24 mouse cellular contexts compared by ENCODE assay signal in genomic region chr14:77559792-77560191, GRCm38 (mm10).
A peak's percentile ranks its signal among the peaks of the same experiment; 100 is the strongest.
DNase-seq lines count a peak whose midpoint lies in the region; ATAC-seq lines count a peak whose summit lies in the region.
"Had no signal": no experiment of that assay in that cellular context is flagged by ENCODE, and none has a peak within 500 bp of the region (broad histone marks: within the 10 kb centered on the region; RNA-seq: fewer than 3 reads in every experiment).

No protein-coding gene starts in this region.

- peak overlapping the region; percentile 25; the same call in 1 of the 2 replicates for H3K27ac ChIP-seq in hindbrain, embryonic 13.5 days
- no peak overlapping the region for H3K27ac ChIP-seq in hindbrain, embryonic 11.5 days (ENCODE audit: low read depth, low read length)
- peak overlapping the region; percentile 36; the same call in 1 of the 2 replicates for H3K27ac ChIP-seq in midbrain, embryonic 13.5 days
- H3K27ac ChIP-seq in midbrain, embryonic 15.5 days = no peak overlapping the region
- no peak overlapping the region for H3K27ac ChIP-seq in kidney, embryonic 15.5 days
- H3K27ac ChIP-seq: embryonic facial prominence, embryonic 10.5 days; embryonic facial prominence, embryonic 15.5 days; forebrain, embryonic 13.5 days; liver, embryonic 12.5 days; stomach, embryonic 15.5 days had no signal

- H3K4me2 ChIP-seq in hindbrain, embryonic 13.5 days = no peak overlapping the region
- no peak overlapping the region for H3K4me2 ChIP-seq in hindbrain, embryonic 11.5 days (replicated peaks; ENCODE audit: low read depth, low read length)
- H3K4me2 ChIP-seq in midbrain, embryonic 13.5 days (replicated peaks) = no peak overlapping the region
- no peak overlapping the region for H3K4me2 ChIP-seq in midbrain, embryonic 15.5 days
- H3K4me2 ChIP-seq in kidney, embryonic 15.5 days = no peak overlapping the region
- H3K4me2 ChIP-seq: embryonic facial prominence, embryonic 15.5 days; forebrain, embryonic 13.5 days; liver, embryonic 12.5 days; stomach, embryonic 15.5 days had no signal

- H3K9me3 ChIP-seq in hindbrain, embryonic 13.5 days = no peaks in the 10 kb centered on the region
- no peaks in the 10 kb centered on the region for H3K9me3 ChIP-seq in hindbrain, embryonic 11.5 days (ENCODE audit: control insufficient read depth, low read length)
- no peaks in the 10 kb centered on the region for H3K9me3 ChIP-seq in midbrain, embryonic 13.5 days
- H3K9me3 ChIP-seq in midbrain, embryonic 15.5 days = no peaks in the 10 kb centered on the region
- H3K9me3 ChIP-seq in kidney, embryonic 15.5 days (replicated peaks) = no peaks in the 10 kb centered on the region
- H3K9me3 ChIP-seq: embryonic facial prominence, embryonic 10.5 days; embryonic facial prominence, embryonic 15.5 days; forebrain, embryonic 13.5 days; liver, embryonic 12.5 days; stomach, embryonic 15.5 days had no signal

- H3K9ac ChIP-seq in hindbrain, embryonic 13.5 days = no peak overlapping the region
- no peak overlapping the region for H3K9ac ChIP-seq in hindbrain, embryonic 11.5 days (ENCODE audit: low read depth, low read length)
- H3K9ac ChIP-seq in midbrain, embryonic 13.5 days (replicated peaks) = no peak overlapping the region
- H3K9ac ChIP-seq in midbrain, embryonic 15.5 days = no peak overlapping the region
- H3K9ac ChIP-seq in kidney, embryonic 15.5 days = no peak overlapping the region
- H3K9ac ChIP-seq: embryonic facial prominence, embryonic 15.5 days; forebrain, embryonic 13.5 days; liver, embryonic 12.5 days; liver, postnatal 0 days; stomach, embryonic 15.5 days had no signal

- no peaks in the 10 kb centered on the region for H3K27me3 ChIP-seq in hindbrain, embryonic 13.5 days
- H3K27me3 ChIP-seq in hindbrain, embryonic 11.5 days (ENCODE audit: control insufficient read depth, insufficient read depth, low read length) = no peaks in the 10 kb centered on the region
- no peaks in the 10 kb centered on the region for H3K27me3 ChIP-seq in midbrain, embryonic 13.5 days
- H3K27me3 ChIP-seq in midbrain, embryonic 15.5 days (replicated peaks) = no peaks in the 10 kb centered on the region
- H3K27me3 ChIP-seq in kidney, embryonic 15.5 days = no peaks in the 10 kb centered on the region
- H3K27me3 ChIP-seq: embryonic facial prominence, embryonic 15.5 days; forebrain, embryonic 13.5 days; liver, embryonic 12.5 days; stomach, embryonic 15.5 days had no signal

- no peak overlapping the region for H3K4me3 ChIP-seq in hindbrain, embryonic 13.5 days
- no peak overlapping the region for H3K4me3 ChIP-seq in hindbrain, embryonic 11.5 days (ENCODE audit: low read depth, low read length)
- H3K4me3 ChIP-seq in midbrain, embryonic 13.5 days (replicated peaks) = no peak overlapping the region
- no peak overlapping the region for H3K4me3 ChIP-seq in midbrain, embryonic 15.5 days
- no peak overlapping the region for H3K4me3 ChIP-seq in kidney, embryonic 15.5 days (replicated peaks)
- H3K4me3 ChIP-seq: embryonic facial prominence, embryonic 10.5 days; embryonic facial prominence, embryonic 15.5 days; forebrain, embryonic 13.5 days; liver, embryonic 12.5 days; stomach, embryonic 15.5 days had no signal

- no peaks in the 10 kb centered on the region for H3K36me3 ChIP-seq in hindbrain, embryonic 13.5 days
- H3K36me3 ChIP-seq in hindbrain, embryonic 11.5 days (ENCODE audit: control insufficient read depth, insufficient read depth, low read length) = no peaks in the 10 kb centered on the region
- no peaks in the 10 kb centered on the region for H3K36me3 ChIP-seq in midbrain, embryonic 13.5 days
- no peaks in the 10 kb centered on the region for H3K36me3 ChIP-seq in midbrain, embryonic 15.5 days (replicated peaks)
- no peaks in the 10 kb centered on the region for H3K36me3 ChIP-seq in kidney, embryonic 15.5 days
- H3K36me3 ChIP-seq: embryonic facial prominence, embryonic 10.5 days; embryonic facial prominence, embryonic 15.5 days; G1E; liver, embryonic 12.5 days; stomach, embryonic 15.5 days had no signal

- DNase-seq in frontal cortex, postnatal 36 days (ENCODE audit: low spot score in 2 of 2) = no peak
- no peak for DNase-seq in hindbrain, embryonic 11.5 days (ENCODE audit: low spot score)
- DNase-seq: adrenal gland, adult 8-10 months; cerebellum, adult 8-10 months; cerebellum, postnatal 25 days; gastrocnemius, postnatal 25 days; heart, adult 18-20 months; kidney, postnatal 14 days; lung, postnatal 36 days; right cerebral cortex, postnatal 25 days; thymus, postnatal 14 days had no signal

- peaks cover 7% of the 10 kb centered on the region for H3K4me1 ChIP-seq in hindbrain, embryonic 13.5 days (replicated peaks)
- no peaks in the 10 kb centered on the region for H3K4me1 ChIP-seq in hindbrain, embryonic 11.5 days (replicated peaks; ENCODE audit: control insufficient read depth, insufficient read depth, low read length)
- H3K4me1 ChIP-seq in midbrain, embryonic 13.5 days (replicated peaks) = peaks cover 6% of the 10 kb centered on the region
- no peaks in the 10 kb centered on the region for H3K4me1 ChIP-seq in midbrain, embryonic 15.5 days
- H3K4me1 ChIP-seq in kidney, embryonic 15.5 days = no peaks in the 10 kb centered on the region
- H3K4me1 ChIP-seq: embryonic facial prominence, embryonic 15.5 days; liver, embryonic 12.5 days; stomach, embryonic 15.5 days had no signal

- ATAC-seq in frontal cortex, adult (ENCODE audit: low TSS enrichment) = peak; percentile 92
- ATAC-seq in hindbrain, embryonic 13.5 days (ENCODE audit: low FRiP score) = no peak
- no peak for ATAC-seq in hindbrain, embryonic 11.5 days (ENCODE audit: low FRiP score)
- no peak for ATAC-seq in midbrain, embryonic 13.5 days
- no peak for ATAC-seq in midbrain, embryonic 15.5 days (replicated peaks)
- ATAC-seq in kidney, embryonic 15.5 days (replicated peaks; ENCODE audit: low FRiP score) = no peak
- ATAC-seq: forebrain, embryonic 13.5 days; intestine, postnatal 0 days; liver, embryonic 12.5 days; liver, postnatal 0 days had no signal

- 54% methylated on average over 5 of the region's 5 CpGs for WGBS in hindbrain, embryonic 13.5 days
- 67% methylated on average over 5 of the region's 5 CpGs for WGBS in hindbrain, embryonic 11.5 days
- WGBS in midbrain, embryonic 13.5 days = 60% methylated on average over 5 of the region's 5 CpGs
- 53% methylated on average over 5 of the region's 5 CpGs for WGBS in midbrain, embryonic 15.5 days
- 82% methylated on average over 5 of the region's 5 CpGs for WGBS in kidney, embryonic 15.5 days

Comparison
In these comparisons a context has a peak if more than half of its experiments do, and no peak if none do; other contexts are left out.
1. H3K27ac ChIP-seq: peak in hindbrain, embryonic 13.5 days (single experiment) and midbrain, embryonic 13.5 days (single experiment); none in hindbrain, embryonic 11.5 days (single experiment), midbrain, embryonic 15.5 days (single experiment) and kidney, embryonic 15.5 days (single experiment).